Mouse (Mus musculus): ENCODE results near the gene A930018P22Rik. TPM values are rescaled to one million over a fixed set of nuclear protein-coding genes. Genes with fewer than 3 reads are reported as not detected.
A peak's percentile ranks its signal among the peaks of the same experiment; 100 is the strongest.

The A930018P22Rik gene
- polyA plus RNA-seq, 1 experiment, result not detected

GRCm38 (mm10) chr2:104130969-104131368, 8.4 kb downstream of the A930018P22Rik start:
- no peak overlapping the region for H3K27ac ChIP-seq (ENCODE audit: insufficient read depth, low read depth, low read length)
- TF ChIP-seq POLR2A (IDR thresholded peaks at IDR 0.05; ENCODE audit: low read depth, low read length) (no peak), CTCF (IDR thresholded peaks at IDR 0.05; ENCODE audit: extremely low read depth, insufficient read length, insufficient replicate concordance, low read depth, low read length) (peak; percentile 63; the same call in 1 of the 2 replicates)
- no peaks in the 10 kb centered on the region for H3K27me3 ChIP-seq (ENCODE audit: control insufficient read depth, insufficient read depth, low read length)
- no peaks in the 10 kb centered on the region for H3K36me3 ChIP-seq (ENCODE audit: control insufficient read depth, insufficient read depth, low read length)
- H3K4me1 ChIP-seq (ENCODE audit: control insufficient read depth, insufficient read depth, insufficient read length, low read length), result no peaks in the 10 kb centered on the region; the same call in 1 of the 2 replicates
- 59% methylated on average over 3 of the region's 3 CpGs for WGBS
- no peak overlapping the region for H3K4me3 ChIP-seq (ENCODE audit: low read depth, low read length)

GRCm38 (mm10) chr2:104132266-104132859, 9.8 kb downstream of the A930018P22Rik start:
- H3K4me1 ChIP-seq (ENCODE audit: control insufficient read depth, insufficient read depth, insufficient read length, low read length), result no peaks in the 10 kb centered on the region; the same call in 1 of the 2 replicates
- H3K27ac ChIP-seq (ENCODE audit: insufficient read depth, low read depth, low read length), result no peak overlapping the region
- WGBS, result 50% methylated on average over 7 of the region's 7 CpGs
- no peaks in the 10 kb centered on the region for H3K27me3 ChIP-seq (ENCODE audit: control insufficient read depth, insufficient read depth, low read length)
- TF ChIP-seq POLR2A (IDR thresholded peaks at IDR 0.05; ENCODE audit: low read depth, low read length), result no peak
- TF ChIP-seq CTCF (IDR thresholded peaks at IDR 0.05; ENCODE audit: extremely low read depth, insufficient read length, insufficient replicate concordance, low read depth, low read length), result no peak
- H3K4me3 ChIP-seq (ENCODE audit: low read depth, low read length), result no peak overlapping the region
- no peaks in the 10 kb centered on the region for H3K36me3 ChIP-seq (ENCODE audit: control insufficient read depth, insufficient read depth, low read length)

- H3K36me3 ChIP-seq (ENCODE audit: control insufficient read depth, insufficient read depth, low read length), result no peaks in the 10 kb centered on the region
- no peaks in the 10 kb centered on the region for H3K27me3 ChIP-seq (ENCODE audit: control insufficient read depth, insufficient read depth, low read length)
- H3K4me1 ChIP-seq (ENCODE audit: control insufficient read depth, insufficient read depth, insufficient read length, low read length), result no peaks in the 10 kb centered on the region; the same call in 1 of the 2 replicates
- H3K27ac ChIP-seq (ENCODE audit: insufficient read depth, low read depth, low read length), result no peak overlapping the region
- WGBS, result 30% methylated on average over 12 of the region's 12 CpGs
- TF ChIP-seq POLR2A (IDR thresholded peaks at IDR 0.05; ENCODE audit: low read depth, low read length) (no peak), CTCF (IDR thresholded peaks at IDR 0.05; ENCODE audit: extremely low read depth, insufficient read length, insufficient replicate concordance, low read depth, low read length) (no peak)
- no peak overlapping the region for H3K4me3 ChIP-seq (ENCODE audit: low read depth, low read length)
Observed at GRCm38 (mm10) chr2:104133042-104133810, 10.7 kb downstream of the A930018P22Rik start.

- 50% methylated on average over 8 of the region's 8 CpGs for WGBS
- no peak overlapping the region for H3K27ac ChIP-seq (ENCODE audit: insufficient read depth, low read depth, low read length)
- no peak for TF ChIP-seq POLR2A (IDR thresholded peaks at IDR 0.05; ENCODE audit: low read depth, low read length)
- TF ChIP-seq CTCF (IDR thresholded peaks at IDR 0.05; ENCODE audit: extremely low read depth, insufficient read length, insufficient replicate concordance, low read depth, low read length), result peak; percentile 65; the same call in 1 of the 2 replicates
- no peaks in the 10 kb centered on the region for H3K36me3 ChIP-seq (ENCODE audit: control insufficient read depth, insufficient read depth, low read length)
- no peak overlapping the region for H3K4me3 ChIP-seq (ENCODE audit: low read depth, low read length)
- no peaks in the 10 kb centered on the region for H3K27me3 ChIP-seq (ENCODE audit: control insufficient read depth, insufficient read depth, low read length)
- H3K4me1 ChIP-seq (ENCODE audit: control insufficient read depth, insufficient read depth, insufficient read length, low read length), result no peaks in the 10 kb centered on the region; the same call in 1 of the 2 replicates
Observed at GRCm38 (mm10) chr2:104134150-104135056, 11.8 kb downstream of the A930018P22Rik start.

GRCm38 (mm10) chr2:104135920-104136319, 13.4 kb downstream of the A930018P22Rik start:
- Histone ChIP-seq H3K27me3 (ENCODE audit: control insufficient read depth, insufficient read depth, low read length) (no peaks in the 10 kb centered on the region), H3K36me3 (ENCODE audit: control insufficient read depth, insufficient read depth, low read length) (no peaks in the 10 kb centered on the region), H3K4me1 (ENCODE audit: control insufficient read depth, insufficient read depth, insufficient read length, low read length) (no peaks in the 10 kb centered on the region; the same call in 1 of the 2 replicates), H3K4me3 (ENCODE audit: low read depth, low read length) (no peak overlapping the region), H3K27ac (ENCODE audit: insufficient read depth, low read depth, low read length) (no peak overlapping the region)
- WGBS, result 52% methylated on average over 2 of the region's 2 CpGs
- TF ChIP-seq CTCF (IDR thresholded peaks at IDR 0.05; ENCODE audit: extremely low read depth, insufficient read length, insufficient replicate concordance, low read depth, low read length) (no peak), POLR2A (IDR thresholded peaks at IDR 0.05; ENCODE audit: low read depth, low read length) (no peak)

GRCm38 (mm10) chr2:104142140-104142539, 19.6 kb downstream of the A930018P22Rik start:
- H3K36me3 ChIP-seq (ENCODE audit: control insufficient read depth, insufficient read depth, low read length), result no peaks in the 10 kb centered on the region
- H3K27me3 ChIP-seq (ENCODE audit: control insufficient read depth, insufficient read depth, low read length), result no peaks in the 10 kb centered on the region
- no peak overlapping the region for H3K4me3 ChIP-seq (ENCODE audit: low read depth, low read length)
- H3K27ac ChIP-seq (ENCODE audit: insufficient read depth, low read depth, low read length), result no peak overlapping the region
- H3K4me1 ChIP-seq (ENCODE audit: control insufficient read depth, insufficient read depth, insufficient read length, low read length), result no peaks in the 10 kb centered on the region
- 80% methylated on average over 8 of the region's 8 CpGs for WGBS
- no peak for TF ChIP-seq CTCF (IDR thresholded peaks at IDR 0.05; ENCODE audit: extremely low read depth, insufficient read length, insufficient replicate concordance, low read depth, low read length)
- no peak for TF ChIP-seq POLR2A (IDR thresholded peaks at IDR 0.05; ENCODE audit: low read depth, low read length)
